Mouse (Mus musculus) spleen, postnatal 4 days (tissue): ENCODE measurements around the gene Mgat5.
A peak's percentile ranks its signal among the peaks of the same experiment; 100 is the strongest.

Experiments
- DNase-seq, 2 experiments: peaks; one replicate each; pipeline ENCODE4 v3.0.0; 2022; ENCODE audit warnings: low spot score in 2 of 2

The Mgat5 gene

DNA sequence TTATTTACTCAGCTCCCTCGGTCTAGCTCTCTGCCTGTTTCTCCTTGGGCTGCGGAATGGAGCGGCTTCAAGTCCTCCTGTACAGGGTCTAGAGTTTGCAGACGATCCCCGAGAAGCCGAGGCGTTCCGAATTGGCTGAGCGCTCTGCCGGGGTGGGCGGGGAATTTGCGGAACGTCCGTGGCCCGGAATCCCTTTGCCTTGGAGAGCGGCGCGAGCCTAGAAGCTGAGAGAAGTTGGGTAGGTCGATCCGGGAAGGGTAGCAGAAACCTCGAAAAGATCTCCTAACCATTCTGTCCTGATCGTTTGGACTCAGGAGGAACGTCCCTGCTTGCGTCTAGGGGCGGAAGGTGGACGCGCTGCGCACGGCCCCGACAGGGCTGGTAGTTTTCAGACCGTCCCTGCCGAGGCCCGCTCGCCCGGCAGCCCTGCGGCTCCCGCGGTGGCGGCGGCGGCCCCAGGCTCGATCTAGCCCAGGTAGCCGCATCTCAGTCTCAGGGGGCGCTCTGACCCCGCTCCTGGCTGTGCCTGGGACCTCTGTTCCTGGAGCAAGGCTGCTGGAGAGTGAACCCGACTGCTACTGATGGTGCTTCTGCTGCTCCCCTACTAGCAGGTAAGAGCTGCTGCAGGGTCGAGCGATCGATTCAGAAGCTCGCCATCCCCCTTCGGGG lies at the start of gene Mgat5:
TSS of gene Mgat5 (plus strand) at position 199 of the 669 bp plus-strand sequence.
- peak; percentile 81 to 89 for DNase-seq

DNA sequence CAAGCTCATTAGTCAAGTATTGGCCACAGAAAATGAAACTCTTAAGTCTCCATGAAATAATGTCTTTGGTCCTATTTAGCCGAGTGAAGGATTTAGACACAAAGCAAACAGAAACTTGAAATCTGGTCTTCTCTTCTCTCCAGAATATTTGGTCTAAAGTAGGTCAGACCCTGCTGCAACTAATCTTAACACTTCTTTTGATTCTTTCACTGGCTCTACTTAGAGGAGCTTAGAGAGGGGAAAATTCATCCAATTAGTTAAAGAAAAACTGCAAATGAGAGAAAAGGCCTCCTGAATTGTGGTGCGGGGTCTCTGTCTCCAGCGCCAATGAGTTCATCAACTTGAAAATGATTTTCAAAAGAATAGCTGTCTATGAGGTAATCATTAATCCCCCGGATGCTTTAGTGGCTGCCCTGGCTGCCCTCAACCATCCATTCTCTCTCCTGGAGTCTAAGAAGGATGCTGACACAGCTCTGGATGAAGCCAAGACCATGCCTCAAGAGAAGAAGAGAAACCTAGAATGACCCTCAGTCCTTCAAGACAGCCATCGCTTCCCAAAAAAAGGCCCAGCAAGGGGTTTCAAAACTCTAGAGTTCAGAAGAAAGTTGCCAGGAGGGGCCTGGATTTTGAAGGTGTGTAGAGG lies 44.6 kb upstream of the Mgat5 start:
- DNase-seq, result no peak

DNA sequence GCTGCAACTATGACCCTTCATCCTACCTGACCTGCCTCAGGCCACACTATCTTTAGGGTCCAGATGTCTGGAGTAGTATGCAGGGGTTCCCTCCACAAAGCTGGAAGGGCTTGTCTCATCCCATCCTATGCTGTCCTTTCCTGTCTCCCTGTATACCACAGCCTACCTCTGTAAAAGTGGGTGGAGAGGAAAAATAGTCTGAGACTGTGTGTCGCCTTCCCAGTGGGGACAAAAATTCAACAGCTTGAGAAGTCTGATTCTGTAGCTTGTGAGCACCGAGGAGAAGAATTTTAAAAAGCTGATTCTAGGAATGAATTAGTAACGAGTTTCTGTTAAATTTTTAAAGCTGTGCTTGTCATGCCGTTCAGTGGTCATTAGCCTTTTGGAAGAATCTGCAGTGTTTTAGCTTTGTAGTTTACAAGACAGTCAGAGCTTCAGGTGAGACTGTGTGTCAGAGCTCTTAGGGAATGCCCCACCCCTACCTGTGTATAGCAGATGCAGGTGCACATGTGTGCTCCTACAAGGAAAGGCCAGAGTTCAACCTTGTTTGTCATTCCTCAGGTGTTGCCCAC lies 40.1 kb upstream of the Mgat5 start:
- no peak for DNase-seq

DNA sequence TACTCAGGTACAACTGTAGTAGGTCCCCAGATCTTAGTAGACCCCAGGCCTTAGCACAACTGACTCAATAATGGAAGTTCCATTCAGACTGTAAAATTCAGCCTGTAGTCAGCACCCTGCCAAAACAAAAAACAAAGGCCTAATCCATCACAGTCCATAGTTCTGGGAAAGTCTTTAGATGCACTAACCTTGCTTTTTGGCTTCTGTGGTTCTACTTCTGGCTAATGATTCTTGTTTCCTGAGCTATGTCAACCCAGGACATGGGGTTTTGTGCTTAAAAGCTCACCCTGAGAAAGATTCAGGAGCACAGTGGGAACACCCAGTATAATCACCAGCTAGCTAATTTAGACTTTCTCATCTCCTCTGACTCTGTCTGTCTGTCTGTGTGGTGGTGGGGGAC lies 38.3 kb upstream of the Mgat5 start:
- no peak for DNase-seq

DNA sequence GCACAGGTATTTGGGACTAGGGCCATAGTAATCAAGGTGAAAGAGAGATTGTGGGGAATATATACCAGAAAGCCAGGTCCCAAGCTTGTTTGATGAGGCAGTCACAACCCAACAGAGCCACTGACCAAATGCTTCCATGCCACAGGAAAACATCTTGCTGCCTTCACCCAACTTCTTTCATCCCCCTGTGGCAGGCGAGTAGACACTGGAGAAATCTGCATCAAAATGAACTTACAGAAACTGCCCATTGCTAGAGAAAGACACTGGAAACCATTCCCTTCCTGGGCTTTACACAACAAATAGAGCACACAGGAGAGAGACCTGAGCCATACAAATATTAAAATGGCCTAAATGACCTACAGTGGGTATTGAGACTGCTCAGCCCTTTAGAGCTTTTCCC lies 37.2 kb upstream of the Mgat5 start:
- DNase-seq, result no peak

DNA sequence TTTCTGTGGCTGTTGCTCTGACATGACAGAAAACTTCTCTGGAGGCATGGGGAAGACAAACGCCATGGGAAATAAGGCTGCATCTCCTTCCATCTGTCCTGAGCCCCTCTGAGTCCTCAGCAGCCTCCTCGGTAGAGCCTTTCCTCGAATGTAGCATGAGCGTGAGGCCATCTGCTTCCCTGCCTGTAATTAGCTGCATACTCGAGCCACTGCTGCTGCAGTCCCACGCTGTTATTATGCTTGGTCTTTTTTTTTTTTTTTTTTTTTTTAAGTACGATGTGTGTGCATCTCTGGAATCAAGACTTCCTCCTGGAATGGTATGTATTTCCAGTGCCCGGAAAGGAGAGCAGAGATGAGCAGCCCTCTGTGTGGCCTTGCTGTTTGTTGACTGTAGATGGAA lies 36.6 kb upstream of the Mgat5 start:
- DNase-seq, result no peak

DNA sequence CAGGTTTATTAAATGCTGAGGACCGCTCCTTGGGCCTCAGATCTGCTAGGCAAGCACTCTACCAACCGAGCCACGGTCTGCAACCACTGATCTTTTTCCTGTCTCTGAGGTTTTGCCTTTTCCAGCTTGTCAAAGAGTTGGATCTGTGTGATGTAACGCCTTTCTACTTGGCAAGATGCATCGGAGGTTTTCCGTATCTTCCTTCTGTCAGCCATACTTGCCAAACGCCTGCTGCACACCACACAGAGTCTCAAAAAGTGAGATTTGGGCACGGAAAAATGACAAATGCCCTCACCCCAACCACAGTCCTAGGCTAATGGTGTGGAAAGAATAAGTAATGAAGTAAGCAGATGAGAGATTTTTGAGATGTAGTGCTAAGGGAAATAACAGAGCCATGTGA lies 35.3 kb upstream of the Mgat5 start:
- no peak for DNase-seq

DNA sequence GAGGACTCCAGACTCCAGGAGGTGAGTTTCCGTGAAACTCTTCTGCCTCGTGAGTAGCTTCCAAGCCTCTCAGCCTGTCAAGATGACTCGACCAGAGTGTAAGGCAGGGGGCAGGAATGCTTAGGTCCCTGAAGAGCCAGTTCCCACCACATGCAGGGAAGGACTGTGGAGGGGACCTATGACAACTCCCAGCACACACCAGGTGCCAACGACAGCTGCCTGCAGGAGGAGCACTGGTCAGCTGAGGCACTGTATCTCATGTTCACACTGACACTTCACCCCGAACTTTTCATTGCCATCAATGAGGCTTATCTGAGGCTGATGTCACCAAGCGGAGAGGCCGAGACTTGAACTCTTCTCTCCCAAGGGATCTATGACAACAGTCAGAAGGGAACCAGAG lies 33.5 kb upstream of the Mgat5 start:
- DNase-seq, result no peak

DNA sequence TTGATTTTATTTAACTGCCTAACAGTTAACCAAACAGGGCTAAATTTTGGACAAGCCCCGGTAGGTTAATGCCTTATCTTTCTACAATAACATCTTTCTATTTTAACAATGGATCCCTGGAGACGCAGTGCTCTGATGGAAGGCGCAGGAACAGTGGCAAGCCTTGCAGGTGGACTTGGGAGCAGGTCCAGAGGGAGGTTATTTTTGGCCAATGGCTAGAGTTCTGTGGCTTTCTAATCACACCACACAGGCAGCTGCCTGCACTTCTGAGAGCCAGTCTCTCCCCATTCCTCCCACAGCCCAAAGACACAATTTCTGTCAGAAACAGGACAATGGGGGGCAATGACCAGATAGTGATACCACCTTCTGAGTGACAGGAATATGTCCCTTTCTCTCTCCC lies 31.4 kb upstream of the Mgat5 start:
- no peak for DNase-seq

DNA sequence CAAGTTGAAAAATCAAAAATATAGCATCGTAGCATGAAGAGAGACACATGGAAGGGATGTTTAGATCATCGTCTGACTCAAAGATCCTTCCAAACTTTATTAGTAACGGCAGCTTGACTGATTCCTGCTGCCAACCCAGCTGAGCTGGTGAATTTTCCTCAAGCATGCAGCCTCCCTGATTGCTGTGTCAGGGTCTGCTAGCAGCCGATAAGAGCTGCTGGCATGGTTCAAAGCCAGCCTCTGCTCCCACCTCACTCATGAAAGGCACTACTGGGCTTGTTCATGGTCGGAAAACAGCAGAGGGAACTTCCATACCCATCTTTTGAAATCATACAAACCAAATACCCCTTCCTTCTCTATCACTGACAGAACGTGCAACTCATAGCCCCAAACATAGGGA lies 12.4 kb upstream of the Mgat5 start:
- no peak for DNase-seq

DNA sequence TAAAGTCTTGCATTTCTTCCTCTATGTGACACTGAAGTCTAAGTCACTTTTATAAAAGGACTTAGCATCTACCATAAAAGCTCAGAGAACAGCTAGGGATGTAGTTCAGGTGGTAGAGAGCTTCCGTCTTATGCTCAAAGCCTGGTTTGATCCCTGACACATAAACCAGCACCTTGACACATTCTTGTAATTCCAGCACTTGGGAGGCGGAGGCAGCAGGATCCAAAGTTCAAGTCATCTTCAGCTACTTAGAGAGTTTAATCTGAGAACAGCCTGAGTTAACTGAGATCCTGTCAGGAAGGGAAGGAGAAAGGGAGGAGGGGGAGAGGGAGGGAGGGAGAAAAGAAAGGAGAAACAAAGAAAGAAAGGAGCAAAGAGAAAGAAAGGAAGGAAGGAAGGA lies 5.6 kb upstream of the Mgat5 start:
- DNase-seq, result no peak

DNA sequence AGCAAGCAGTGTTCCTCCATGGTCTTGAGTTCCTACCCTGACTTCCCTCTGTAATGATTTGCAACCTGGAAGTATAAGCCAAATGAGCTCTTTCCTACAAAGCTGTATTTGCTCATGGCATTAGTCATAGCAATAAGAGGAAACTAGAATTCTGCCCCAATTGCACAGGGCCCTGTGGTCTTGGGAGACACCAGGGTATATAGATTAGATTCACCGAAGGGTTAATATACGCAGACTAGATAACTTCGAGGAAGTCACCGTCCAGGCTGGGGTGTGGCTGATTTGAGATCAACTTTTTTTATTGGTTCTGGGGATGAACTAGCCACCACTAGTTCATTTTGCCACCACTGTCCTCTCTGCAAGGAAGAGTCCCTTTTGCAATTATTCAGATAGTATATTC lies 2.5 kb upstream of the Mgat5 start:
- no peak for DNase-seq

DNA sequence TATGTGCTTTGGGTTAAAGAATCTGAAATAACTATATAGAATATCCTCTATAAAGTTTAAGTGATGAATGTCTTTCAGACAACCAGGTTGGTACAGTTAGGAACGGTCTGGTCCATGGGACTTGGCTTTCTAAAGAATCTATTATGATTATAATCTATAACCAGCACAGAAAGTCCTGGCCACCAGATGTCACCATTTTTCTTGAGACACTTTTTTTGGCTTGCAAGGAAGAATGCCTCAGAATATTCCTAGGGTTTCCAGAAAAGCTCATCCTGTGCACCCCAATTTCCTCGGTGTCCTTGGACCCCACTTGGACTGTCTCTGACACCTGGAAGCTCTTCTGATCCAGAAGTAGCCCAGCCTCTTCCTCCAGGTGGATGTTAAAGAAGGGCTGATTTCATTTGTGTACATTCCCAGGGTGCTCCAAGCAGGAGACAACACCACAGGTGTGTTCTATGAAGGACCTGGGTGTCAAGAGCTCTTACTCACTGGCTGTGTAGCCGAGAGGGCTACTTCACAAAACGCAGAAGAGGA lies 1.5 kb upstream of the Mgat5 start:
- no peak for DNase-seq

DNA sequence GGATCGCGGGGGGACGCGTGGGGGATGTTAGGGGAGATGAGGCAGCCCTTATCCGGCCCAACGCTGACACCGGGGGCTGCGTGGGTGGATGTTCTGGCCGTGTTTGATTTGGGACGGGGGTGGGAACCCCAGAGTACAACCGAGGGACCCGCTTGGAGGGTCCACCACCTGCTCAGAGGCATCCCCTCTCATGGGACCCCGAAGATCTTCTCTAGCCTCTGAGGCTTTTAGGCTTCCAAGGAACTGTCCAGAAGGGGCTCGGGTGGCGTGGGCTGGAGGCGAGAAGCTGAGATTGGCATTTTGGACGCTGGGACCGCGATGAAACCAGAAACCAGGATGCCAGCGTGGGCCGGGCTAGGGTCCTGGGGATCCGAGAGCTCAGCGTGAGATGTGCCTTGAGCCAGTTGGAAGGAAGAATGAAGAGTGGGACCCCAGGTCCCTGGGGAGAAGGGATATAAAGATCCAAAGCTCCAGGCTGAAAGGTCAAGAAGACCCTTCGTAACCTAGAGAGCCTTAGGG lies 745 bp downstream of the Mgat5 start:
- DNase-seq, result peak; percentile 20 to 64

DNA sequence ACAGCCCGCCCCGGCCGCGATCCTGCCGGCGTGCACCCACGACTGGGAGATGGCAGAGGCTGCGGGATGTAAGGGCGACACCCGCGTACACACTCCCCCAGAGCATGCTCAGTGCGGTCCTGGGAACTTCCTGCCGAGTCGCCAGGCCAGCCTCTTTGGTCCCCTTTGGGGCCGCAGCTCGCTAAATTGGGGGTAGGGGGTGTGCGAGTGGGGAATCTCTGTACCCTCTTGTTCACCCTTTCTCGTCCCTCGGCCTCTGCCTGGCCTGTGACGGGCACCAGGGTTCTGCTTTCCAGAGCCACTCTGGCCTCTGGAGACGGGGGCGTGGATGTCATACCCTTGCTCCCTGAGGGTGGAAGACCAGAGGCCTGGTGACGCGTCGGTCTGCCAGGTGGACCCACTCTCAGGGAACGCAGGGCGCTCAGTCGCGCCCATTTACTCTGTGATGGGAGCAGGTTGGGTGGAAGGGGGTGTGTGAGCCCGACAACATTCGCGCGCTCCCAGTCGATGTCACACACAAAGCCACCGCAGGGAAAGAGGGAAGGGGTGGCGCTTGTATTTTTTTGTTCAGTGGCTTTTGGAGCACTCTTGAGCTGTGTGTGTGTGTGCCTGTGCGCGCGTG lies 1.3 kb downstream of the Mgat5 start:
- peak; percentile 28 to 72 for DNase-seq

DNA sequence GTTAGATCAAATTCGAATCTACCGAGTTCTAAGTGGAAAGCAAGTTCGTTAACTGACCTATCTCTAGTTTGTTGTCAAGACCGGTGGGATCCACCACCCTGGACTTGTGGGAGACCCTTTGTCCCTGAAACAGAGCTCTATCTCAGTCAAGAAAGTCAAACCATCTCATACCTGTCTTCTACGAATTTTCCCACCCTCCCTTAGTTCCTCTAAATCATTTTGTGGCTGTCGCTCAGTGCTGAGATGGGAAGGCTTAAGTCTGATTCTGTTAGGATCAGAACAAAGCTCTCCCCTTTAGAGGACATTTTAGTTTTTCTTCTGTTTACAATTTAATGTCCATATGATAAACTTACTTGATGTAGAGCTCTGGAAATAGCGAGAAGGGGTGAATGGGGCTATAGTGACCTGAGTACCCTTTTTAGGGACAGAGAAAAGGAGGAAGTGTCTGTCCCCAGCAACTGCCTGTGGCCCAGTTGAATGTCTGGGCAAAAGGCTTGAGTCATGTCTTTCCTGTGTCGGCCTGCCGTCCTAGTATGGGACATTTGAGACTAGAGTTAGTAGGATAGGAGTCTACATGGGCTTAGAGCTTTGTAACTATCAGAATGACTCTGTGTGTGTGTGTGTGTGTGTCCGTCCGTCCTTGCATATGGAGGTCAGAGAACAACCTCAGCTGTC lies 2.2 kb downstream of the Mgat5 start:
- DNase-seq, result no peak

DNA sequence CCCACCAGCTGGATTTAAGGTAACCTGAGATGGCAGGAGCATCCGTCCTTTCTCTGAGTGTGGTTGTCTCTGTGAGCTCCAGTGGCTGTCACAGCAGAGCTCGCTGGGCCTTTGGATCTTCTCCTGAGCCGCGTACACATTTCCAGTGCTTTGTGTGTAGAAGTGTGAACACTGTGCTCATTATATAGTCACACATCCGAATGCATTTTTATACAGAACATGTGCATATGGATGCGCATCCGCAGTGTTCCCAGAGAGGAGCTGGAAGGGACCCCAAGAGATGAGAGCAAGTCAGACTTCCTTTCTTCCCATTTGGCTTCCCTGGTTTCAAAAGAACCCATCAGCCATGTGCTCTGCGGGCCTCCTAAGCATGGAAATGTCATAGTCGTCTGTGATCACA lies 3.4 kb downstream of the Mgat5 start:
- DNase-seq, result no peak

DNA sequence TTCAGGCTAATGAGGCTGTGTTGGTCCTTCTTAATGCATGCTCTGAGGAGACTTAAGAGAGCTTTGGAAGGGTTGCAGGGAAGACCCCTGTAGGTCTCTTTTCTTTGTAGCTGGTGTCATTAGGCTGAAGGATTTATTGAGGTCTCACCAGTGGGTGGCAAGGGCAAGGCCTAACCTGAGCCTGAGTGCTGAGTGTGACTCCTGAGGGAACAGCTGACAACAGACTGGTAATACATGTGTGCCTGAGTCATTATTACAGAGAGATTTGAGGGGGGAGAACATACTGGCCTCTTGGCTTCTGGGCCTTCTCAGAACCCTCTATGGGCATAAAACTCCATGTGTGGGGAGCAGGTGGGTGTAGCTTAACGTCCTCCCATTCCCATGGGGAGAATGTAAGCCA lies 8.0 kb downstream of the Mgat5 start:
- no peak for DNase-seq

DNA sequence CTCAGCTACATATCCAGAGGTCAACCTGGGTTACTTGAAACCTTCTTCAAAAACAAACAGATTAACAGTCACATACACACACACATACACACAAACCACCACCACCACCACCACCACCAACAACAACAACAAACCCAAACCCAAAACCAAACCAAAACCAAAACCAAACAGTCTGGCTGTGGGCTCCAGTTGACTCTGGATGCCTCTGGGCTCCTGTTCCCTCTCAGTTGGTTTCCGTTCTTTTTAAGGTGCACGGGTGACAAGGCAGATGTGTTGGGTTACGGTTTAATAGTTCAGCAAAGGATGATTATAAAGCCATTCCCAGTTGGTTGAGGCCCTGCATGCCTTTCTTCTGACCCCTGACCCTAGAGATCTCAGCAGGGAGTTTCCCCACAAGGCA lies 8.6 kb downstream of the Mgat5 start:
- no peak for DNase-seq

DNA sequence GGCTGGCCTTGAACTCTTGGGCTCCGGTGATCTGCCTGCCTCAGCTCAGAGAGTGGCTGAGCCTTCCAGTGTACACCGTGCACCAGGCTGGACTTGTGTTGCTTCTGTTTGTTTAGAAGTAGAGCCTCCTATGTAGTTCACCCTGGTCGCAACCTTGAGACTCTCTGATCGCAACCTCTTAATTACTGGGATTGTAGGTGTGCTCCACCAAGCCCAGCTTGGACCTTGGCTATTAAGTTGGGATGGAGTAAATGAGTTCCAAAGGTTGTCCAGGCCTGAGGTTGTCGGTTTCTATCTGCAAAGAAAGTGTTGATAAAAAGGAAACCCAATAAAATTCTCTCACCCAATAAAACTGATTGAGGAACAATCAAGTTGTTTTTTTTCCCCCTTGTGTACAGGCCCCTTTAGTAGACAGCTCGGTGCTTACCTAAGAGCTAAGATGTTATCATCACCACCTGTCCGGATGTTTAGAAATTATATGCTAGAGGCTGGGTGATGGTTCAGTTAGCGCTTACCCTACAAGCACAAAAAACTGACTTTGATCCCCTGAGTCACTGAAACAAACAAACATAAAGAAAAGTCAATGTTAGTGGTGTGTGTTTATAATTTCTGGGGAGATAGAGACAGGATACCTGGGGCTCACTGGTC lies 9.9 kb downstream of the Mgat5 start:
- DNase-seq, result no peak

DNA sequence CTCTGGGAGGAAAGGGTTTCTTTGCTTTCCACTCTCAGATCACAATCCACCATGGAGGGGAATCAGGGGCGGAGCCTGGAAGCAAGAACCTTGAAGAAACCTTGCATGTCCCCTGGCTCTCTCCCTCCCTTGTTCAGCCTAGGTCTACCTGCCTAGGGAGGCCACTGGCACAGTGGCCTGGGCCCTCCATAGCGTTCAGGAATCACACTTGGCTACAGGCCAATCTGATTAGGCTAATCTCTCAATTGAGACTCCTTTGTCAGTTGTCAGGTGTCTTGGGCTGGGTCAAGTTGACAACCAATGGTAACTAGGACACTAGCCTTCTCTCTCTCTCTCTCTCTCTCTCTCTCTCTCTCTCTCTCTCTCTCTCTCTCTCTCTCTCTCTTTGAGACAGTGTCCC lies 12.2 kb downstream of the Mgat5 start:
- DNase-seq, result no peak

DNA sequence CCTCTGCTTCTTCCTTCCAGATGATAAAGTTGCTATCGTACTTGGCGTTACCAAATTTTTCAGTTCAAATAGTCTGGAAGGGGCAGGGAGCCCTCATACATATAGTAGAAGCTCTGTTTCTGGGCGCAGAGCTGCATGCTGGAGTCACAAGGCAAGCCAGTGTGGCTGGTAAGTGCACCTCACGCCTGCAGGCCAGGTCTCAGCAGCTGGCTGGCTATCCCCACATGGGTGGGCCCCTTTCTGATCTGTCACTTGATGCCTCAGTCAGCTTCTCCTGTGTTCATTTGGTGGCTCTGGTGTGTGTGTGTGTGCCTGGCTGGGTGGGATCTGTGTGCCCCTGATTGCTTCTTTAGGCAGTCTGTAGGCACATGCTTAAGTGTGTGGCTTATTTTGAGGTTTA lies 12.8 kb downstream of the Mgat5 start:
- no peak for DNase-seq
